Mouse (Mus musculus) heart, adult 2 months (tissue): ENCODE data around the gene Mrgprb8.
"Not testable (repeated sequence)": the region's sequence is repeated elsewhere in the genome, so short reads cannot be mapped to it uniquely, and the experiment has no call there.

ENCODE experiments used
- CTCF ChIP-seq: fragments of 200-600 bp; IDR thresholded peaks from 2 replicates; pipeline ENCODE4 v1.8.1; 2022; ENCODE audit warnings: antibody characterized with exemption, mild to moderate bottlenecking, moderate library complexity
- EP300 ChIP-seq: fragments of 200-500 bp; IDR thresholded peaks from 2 replicates; pipeline ENCODE4 v1.6.1; 2011; ENCODE audit warnings: low read depth, low read length, control low read depth; ENCODE audit not compliant: insufficient read depth
- POLR2A ChIP-seq: fragments of 200-500 bp; IDR thresholded peaks from 2 replicates; pipeline ENCODE4 v1.6.1; 2011; ENCODE audit warnings: mild to moderate bottlenecking, low read depth, low read length, control low read depth; ENCODE audit not compliant: insufficient read depth

DNA sequence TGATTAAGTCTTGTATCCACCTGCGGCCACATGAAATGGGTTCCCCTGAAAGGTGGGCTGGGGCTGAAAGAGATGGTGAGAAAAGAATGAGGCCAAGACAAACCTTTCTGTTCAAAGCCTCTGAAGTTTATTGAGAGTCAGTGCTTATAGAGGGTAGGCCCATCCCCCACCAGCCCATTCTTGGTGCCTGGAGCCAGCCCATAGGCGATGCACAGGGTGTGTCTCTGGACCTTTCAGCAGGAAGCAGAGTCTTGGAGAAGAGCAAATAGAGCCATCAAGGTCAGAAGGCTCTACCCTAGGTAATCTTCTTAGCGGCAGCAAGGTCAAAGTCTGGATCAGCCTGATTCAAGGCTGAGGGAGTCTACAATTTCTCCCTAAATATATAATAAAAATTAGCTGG lies 47.6 kb downstream of the Mrgprb8 start:
- not testable (repeated sequence) for TF ChIP-seq CTCF, POLR2A, EP300
